Mouse (Mus musculus) heart, adult 2 months (tissue): ENCODE data around the gene Adam1a.

Source experiments
- CTCF ChIP-seq: fragments of 200-600 bp; IDR thresholded peaks from 2 replicates; pipeline ENCODE4 v1.8.1; 2022; ENCODE audit warnings: antibody characterized with exemption, mild to moderate bottlenecking, moderate library complexity
- EP300 ChIP-seq: fragments of 200-500 bp; IDR thresholded peaks from 2 replicates; pipeline ENCODE4 v1.6.1; 2011; ENCODE audit warnings: low read depth, low read length, control low read depth; ENCODE audit not compliant: insufficient read depth
- POLR2A ChIP-seq: fragments of 200-500 bp; IDR thresholded peaks from 2 replicates; pipeline ENCODE4 v1.6.1; 2011; ENCODE audit warnings: mild to moderate bottlenecking, low read depth, low read length, control low read depth; ENCODE audit not compliant: insufficient read depth

DNA sequence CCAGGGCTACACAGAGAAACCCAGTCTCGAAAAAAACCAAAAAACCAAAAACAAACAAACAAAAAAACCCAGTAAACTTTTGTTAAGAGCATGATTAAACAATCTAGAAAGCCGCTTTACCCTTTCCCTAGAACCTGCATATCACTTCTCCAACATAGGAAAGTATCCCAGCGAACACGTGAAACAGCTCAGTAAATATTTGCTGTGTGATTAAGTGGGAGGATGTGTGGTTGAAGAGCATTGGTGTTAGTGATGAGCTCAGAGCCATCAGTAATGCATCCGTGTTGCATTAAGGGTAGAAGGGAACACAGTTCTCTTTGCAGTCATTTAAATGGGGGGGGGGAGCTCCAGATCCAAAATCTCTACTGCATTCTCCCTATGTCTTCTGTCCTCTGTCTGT lies 60.5 kb downstream of the Adam1a start:
- TF ChIP-seq CTCF (no peak), POLR2A (no peak), EP300 (no peak)
